7 mouse cellular contexts compared by ENCODE assay signal in the genomic region with DNA sequence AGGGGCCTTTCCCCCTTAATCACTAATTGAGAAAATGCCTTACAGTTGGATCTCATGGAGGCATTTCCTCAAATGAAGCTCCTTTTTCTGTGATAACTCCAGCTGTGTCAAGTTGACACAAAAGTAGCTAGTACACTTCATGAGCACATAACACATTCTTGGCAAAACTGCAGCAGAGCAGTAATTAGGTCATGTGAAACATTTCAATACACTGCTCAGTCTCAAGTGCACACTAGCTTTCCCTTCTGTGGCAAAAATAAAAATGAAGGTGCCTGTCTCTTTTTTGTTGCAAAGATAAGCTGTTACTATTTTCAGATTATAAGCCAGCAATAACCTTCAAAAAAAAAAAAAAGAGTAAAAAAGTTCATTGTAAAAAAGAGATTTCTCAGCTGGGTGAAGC. TPM values are rescaled to one million over a fixed set of nuclear protein-coding genes. Genes with fewer than 3 reads are reported as not detected.
A peak's percentile ranks its signal among the peaks of the same experiment; 100 is the strongest.
DNase-seq lines count a peak whose midpoint lies in the region; ATAC-seq and TF ChIP-seq lines count a peak whose summit lies in the region.
"Not testable (repeated sequence)": the region's sequence is repeated elsewhere in the genome, so short reads cannot be mapped to it uniquely, and the experiment has no call there.

No protein-coding gene starts in this region.

- not testable (repeated sequence) for H3K4me1 ChIP-seq in heart, embryonic 16.5 days (ENCODE audit: control insufficient read depth, insufficient read depth, low read length); hindbrain, postnatal 0 days (ENCODE audit: insufficient read depth, low read length); lung, postnatal 0 days (ENCODE audit: insufficient read depth, low read depth, low read length); midbrain, postnatal 0 days (ENCODE audit: insufficient read depth, low read length)

- peak overlapping the region; percentile 11; the same call in 1 of the 2 replicates for H3K27ac ChIP-seq in heart, embryonic 16.5 days (ENCODE audit: low read length)
- H3K27ac ChIP-seq in hindbrain, postnatal 0 days; lung, postnatal 0 days (ENCODE audit: low read length); midbrain, postnatal 0 days (ENCODE audit: low read depth, low read length): not testable (repeated sequence)

- not testable (repeated sequence) for ATAC-seq in heart, embryonic 16.5 days (replicated peaks; ENCODE audit: extremely low read depth, insufficient read depth, low FRiP score); hindbrain, postnatal 0 days; lung, postnatal 0 days; midbrain, postnatal 0 days (ENCODE audit: low FRiP score)

- not testable (repeated sequence) for H3K4me2 ChIP-seq in heart, embryonic 16.5 days (ENCODE audit: low read depth, low read length); hindbrain, postnatal 0 days (ENCODE audit: low read depth, low read length); lung, postnatal 0 days (replicated peaks; ENCODE audit: low read depth, low read length); midbrain, postnatal 0 days (ENCODE audit: low read depth, low read length, poor library complexity, severe bottlenecking)

- not testable (repeated sequence) for H3K9ac ChIP-seq in heart, embryonic 16.5 days (ENCODE audit: low read length); hindbrain, postnatal 0 days (replicated peaks; ENCODE audit: low read length); lung, postnatal 0 days (replicated peaks; ENCODE audit: low read depth); midbrain, postnatal 0 days (replicated peaks; ENCODE audit: low read length, poor library complexity, severe bottlenecking)

- TF ChIP-seq EP300 in lung, postnatal 0 days (IDR thresholded peaks at IDR 0.05), result not testable (repeated sequence)

- H3K4me3 ChIP-seq in heart, embryonic 16.5 days (ENCODE audit: low read length); hindbrain, postnatal 0 days (ENCODE audit: low read length); lung, postnatal 0 days (ENCODE audit: low read depth, low read length); midbrain, postnatal 0 days (ENCODE audit: low read depth, low read length): not testable (repeated sequence)

- H3K27me3 ChIP-seq in heart, embryonic 16.5 days (ENCODE audit: control insufficient read depth, insufficient read depth, low read length); hindbrain, postnatal 0 days (ENCODE audit: insufficient read depth, low read length); lung, postnatal 0 days (replicated peaks; ENCODE audit: insufficient read depth, low read length); midbrain, postnatal 0 days (ENCODE audit: insufficient read depth, low read length): not testable (repeated sequence)

- H3K9me3 ChIP-seq in heart, embryonic 16.5 days (replicated peaks; ENCODE audit: control insufficient read depth, low read length); hindbrain, postnatal 0 days (ENCODE audit: low read length); lung, postnatal 0 days (ENCODE audit: low read length); midbrain, postnatal 0 days (ENCODE audit: low read length): not testable (repeated sequence)

- TF ChIP-seq POLR2A in brain, embryonic 14.5 days (IDR thresholded peaks at IDR 0.05; ENCODE audit: borderline replicate concordance, extremely low read depth, insufficient read depth, insufficient read length, poor library complexity, severe bottlenecking), result not testable (repeated sequence)

- TF ChIP-seq CTCF in brain, embryonic 14.5 days (IDR thresholded peaks at IDR 0.05; ENCODE audit: borderline replicate concordance, extremely low read depth, insufficient read depth, insufficient read length); hindbrain, postnatal 0 days (IDR thresholded peaks at IDR 0.05; ENCODE audit: low read depth); lung, postnatal 0 days (IDR thresholded peaks at IDR 0.05); midbrain, postnatal 0 days (IDR thresholded peaks at IDR 0.05): not testable (repeated sequence)

- peak; percentile 12 for DNase-seq in NIH3T3 (ENCODE audit: low read depth)
- peak; percentile 5 for DNase-seq in brain, embryonic 14.5 days (ENCODE audit: low read depth)
- DNase-seq in heart, adult 8-10 months (ENCODE audit: low spot score), result peak; percentile 11
- peak; percentile 16 for DNase-seq in hindbrain, postnatal 0 days (ENCODE audit: low spot score)
- peak; percentile 18 for DNase-seq in lung, postnatal 0 days (ENCODE audit: low spot score)
- DNase-seq in midbrain, postnatal 0 days (ENCODE audit: low spot score), result peak; percentile 10

- not testable (repeated sequence) for H3K36me3 ChIP-seq in heart, embryonic 16.5 days (ENCODE audit: control insufficient read depth, insufficient read depth); hindbrain, postnatal 0 days (ENCODE audit: insufficient read depth, low read length); lung, postnatal 0 days (ENCODE audit: insufficient read depth, low read length); midbrain, postnatal 0 days (ENCODE audit: insufficient read depth, low read length)

RNA-seq across cellular contexts. Expression of a gene that starts 52.2 kb away (rescaled TPM):
- 19.3 and 27.8 TPM in 2 replicates for polyA plus RNA-seq in brain, embryonic 14.5 days (2012; rRNA removed)
- 10 to 100 TPM; 19.1 to 25.8 (median 23.2) TPM for total RNA-seq in heart, adult 8-10 months (2022)
- 4.6 and 5.9 TPM in 2 replicates for polyA plus RNA-seq in heart, embryonic 16.5 days (2015; fragmentation: Nextera tagmentation; extraction: Ambion mirVana)
- total RNA-seq in hindbrain, postnatal 0 days (2014; rRNA removed), result 43.0 and 53.0 TPM in 2 replicates
- 15.1 and 16.3 TPM in 2 replicates for polyA plus RNA-seq in hindbrain, postnatal 0 days (2015; fragmentation: Nextera tagmentation; extraction: Ambion mirVana)
- 6.8 and 7.5 TPM in 2 replicates for polyA plus RNA-seq in lung, postnatal 0 days (2015; fragmentation: Nextera tagmentation; extraction: Ambion mirVana)
- 56.9 and 62.7 TPM in 2 replicates for total RNA-seq in midbrain, postnatal 0 days (2014; rRNA removed)
- polyA plus RNA-seq in midbrain, postnatal 0 days (2015; fragmentation: Nextera tagmentation; extraction: Ambion mirVana), result 12.3 and 16.0 TPM in 2 replicates

RNA-seq across cellular contexts. Expression of a gene that starts 52.4 kb away (rescaled TPM):
- polyA plus RNA-seq in brain, embryonic 14.5 days (2012; rRNA removed), result 46.4 and 50.0 TPM in 2 replicates
- total RNA-seq in heart, adult 8-10 months (2022), result 10 to 100 TPM; 27.5 to 32.2 (median 31.1) TPM
- polyA plus RNA-seq in heart, embryonic 16.5 days (2015; fragmentation: Nextera tagmentation; extraction: Ambion mirVana), result 35.1 and 39.2 TPM in 2 replicates
- 23.7 and 33.0 TPM in 2 replicates for total RNA-seq in hindbrain, postnatal 0 days (2014; rRNA removed)
- 32.8 and 34.5 TPM in 2 replicates for polyA plus RNA-seq in hindbrain, postnatal 0 days (2015; fragmentation: Nextera tagmentation; extraction: Ambion mirVana)
- 30.8 and 33.7 TPM in 2 replicates for polyA plus RNA-seq in lung, postnatal 0 days (2015; fragmentation: Nextera tagmentation; extraction: Ambion mirVana)
- total RNA-seq in midbrain, postnatal 0 days (2014; rRNA removed), result 28.4 and 49.1 TPM in 2 replicates
- 28.7 and 34.2 TPM in 2 replicates for polyA plus RNA-seq in midbrain, postnatal 0 days (2015; fragmentation: Nextera tagmentation; extraction: Ambion mirVana)
